Mouse (Mus musculus) ZHBTc4 (cell line): ENCODE measurements around the gene Rrbp1.
A peak's percentile ranks its signal among the peaks of the same experiment; 100 is the strongest.

Experiments used
- DNase-seq: peaks from one replicate; pipeline ENCODE4 v3.0.0-alpha.2; 2011; ENCODE audit warnings: low read depth, low spot score

Rrbp1 gene

GRCm38 (mm10) chr2:144011080-144011551, at the start of gene Rrbp1:
Rrbp1 (minus strand) TSS chr2:144011263.
- DNase-seq, result peak; percentile 99

GRCm38 (mm10) chr2:144057735-144058134, 46.7 kb upstream of the Rrbp1 start:
- no peak for DNase-seq

GRCm38 (mm10) chr2:144052410-144053065, 41.5 kb upstream of the Rrbp1 start:
- DNase-seq, result no peak

- no peak for DNase-seq
Measured at GRCm38 (mm10) chr2:144050861-144051260, 39.8 kb upstream of the Rrbp1 start.

GRCm38 (mm10) chr2:144050146-144050680, 39.1 kb upstream of the Rrbp1 start:
- DNase-seq, result no peak

GRCm38 (mm10) chr2:144046916-144047315, 35.9 kb upstream of the Rrbp1 start:
- DNase-seq, result no peak

GRCm38 (mm10) chr2:144045756-144046560, 34.9 kb upstream of the Rrbp1 start:
- DNase-seq, result peak; percentile 16

- DNase-seq, result no peak
Measured at GRCm38 (mm10) chr2:144044726-144045125, 33.7 kb upstream of the Rrbp1 start.

- DNase-seq, result no peak
Measured at GRCm38 (mm10) chr2:144032664-144033063, 21.6 kb upstream of the Rrbp1 start, which contains the start of gene Banf2. Banf2 (plus strand) TSS chr2:144033059.

- no peak for DNase-seq
Measured at GRCm38 (mm10) chr2:144030791-144031190, 19.7 kb upstream of the Rrbp1 start.

GRCm38 (mm10) chr2:144026456-144026855, 15.4 kb upstream of the Rrbp1 start:
- no peak for DNase-seq

GRCm38 (mm10) chr2:144025361-144025760, 14.3 kb upstream of the Rrbp1 start:
- DNase-seq, result no peak

- no peak for DNase-seq
Measured at GRCm38 (mm10) chr2:144022441-144022840, 11.4 kb upstream of the Rrbp1 start.

- no peak for DNase-seq
Measured at GRCm38 (mm10) chr2:144019971-144020370, 8.9 kb upstream of the Rrbp1 start.

GRCm38 (mm10) chr2:144015861-144016260, 4.8 kb upstream of the Rrbp1 start:
- no peak for DNase-seq

- DNase-seq, result no peak
Measured at GRCm38 (mm10) chr2:144014481-144014880, 3.4 kb upstream of the Rrbp1 start.

GRCm38 (mm10) chr2:144014051-144014450, 3.0 kb upstream of the Rrbp1 start:
- no peak for DNase-seq

- peak; percentile 86 for DNase-seq
Measured at GRCm38 (mm10) chr2:144010282-144011044, 600 bp downstream of the Rrbp1 start.

- DNase-seq, result no peak
Measured at GRCm38 (mm10) chr2:144009551-144010281, 1.3 kb downstream of the Rrbp1 start.

GRCm38 (mm10) chr2:144009081-144009480, 2.0 kb downstream of the Rrbp1 start:
- DNase-seq, result no peak

- no peak for DNase-seq
Measured at GRCm38 (mm10) chr2:144007211-144007610, 3.9 kb downstream of the Rrbp1 start.
